Mouse (Mus musculus) natural killer cell, adult 2 months (primary cell): ENCODE results near the gene Elp1.

Experiments
- DNase-seq, 2 experiments: peaks; one replicate each; pipeline ENCODE4 v3.0.0; 2022; ENCODE audit warnings: low spot score in 2 of 2

The Elp1 gene

GRCm38 (mm10) chr4:56768913-56769312, 33.2 kb downstream of the Elp1 start:
- DNase-seq: no peak

GRCm38 (mm10) chr4:56767861-56768284, 34.3 kb downstream of the Elp1 start:
- DNase-seq: no peak

- no peak for DNase-seq
Observed at GRCm38 (mm10) chr4:56757693-56758092, 44.4 kb downstream of the Elp1 start.

GRCm38 (mm10) chr4:56756966-56757600, 45.0 kb downstream of the Elp1 start:
- DNase-seq: no peak

GRCm38 (mm10) chr4:56756021-56756420, 46.1 kb downstream of the Elp1 start:
- DNase-seq: no peak

GRCm38 (mm10) chr4:56747456-56747855, 54.7 kb downstream of the Elp1 start:
- no peak for DNase-seq

- no peak for DNase-seq
Observed at GRCm38 (mm10) chr4:56746345-56746744, 55.8 kb downstream of the Elp1 start.

- no peak for DNase-seq
Observed at GRCm38 (mm10) chr4:56743363-56744195, 58.6 kb downstream of the Elp1 start, which contains the start of gene Actl7a. Gene Actl7a, plus strand, starts transcription at chr4:56743413.

- DNase-seq: no peak
Observed at GRCm38 (mm10) chr4:56742698-56743097, 59.4 kb downstream of the Elp1 start.

GRCm38 (mm10) chr4:56741041-56741493, 61.1 kb downstream of the Elp1 start, which contains the start of gene Actl7b:
Gene Actl7b, minus strand, starts transcription at chr4:56741443.
- no peak for DNase-seq

- DNase-seq: no peak
Observed at GRCm38 (mm10) chr4:56740611-56741010, 61.5 kb downstream of the Elp1 start.

GRCm38 (mm10) chr4:56740020-56740485, 62.1 kb downstream of the Elp1 start, which contains the start of gene Gm26657:
Gene Gm26657, plus strand, starts transcription at chr4:56740070.
- DNase-seq: no peak

GRCm38 (mm10) chr4:56725839-56726238, 76.3 kb downstream of the Elp1 start:
- no peak for DNase-seq

GRCm38 (mm10) chr4:56723237-56723636, 78.9 kb downstream of the Elp1 start:
- DNase-seq: no peak

GRCm38 (mm10) chr4:56722346-56722745, 79.8 kb downstream of the Elp1 start:
- no peak for DNase-seq

GRCm38 (mm10) chr4:56721469-56721868, 80.7 kb downstream of the Elp1 start:
- no peak for DNase-seq

- DNase-seq: no peak
Observed at GRCm38 (mm10) chr4:56720403-56720802, 81.7 kb downstream of the Elp1 start.

- DNase-seq: no peak
Observed at GRCm38 (mm10) chr4:56719456-56719855, 82.7 kb downstream of the Elp1 start.

- DNase-seq: no peak
Observed at GRCm38 (mm10) chr4:56718573-56719442, 83.3 kb downstream of the Elp1 start.

GRCm38 (mm10) chr4:56717932-56718331, 84.2 kb downstream of the Elp1 start:
- DNase-seq: no peak

- no peak for DNase-seq
Observed at GRCm38 (mm10) chr4:56716801-56717200, 85.3 kb downstream of the Elp1 start.

- DNase-seq: no peak
Observed at GRCm38 (mm10) chr4:56713155-56713554, 89.0 kb downstream of the Elp1 start.
